Mouse (Mus musculus) ES-E14 (cell line): Measurements from ENCODE around the gene Myo5a. TPM values are rescaled to one million over a fixed set of nuclear protein-coding genes. Genes with fewer than 3 reads are reported as not detected.

Experiments used
- DNase-seq: peaks from one replicate; pipeline ENCODE4 v3.0.0-alpha.2; 2013; ENCODE audit warnings: low read depth, low spot score
- H3K27ac ChIP-seq: 2 replicates; pipeline ENCODE4 v1.5.1; 2012; ENCODE audit warnings: low read depth, mild to moderate bottlenecking, low read length, moderate library complexity, mixed read lengths; ENCODE audit not compliant: poor library complexity, insufficient read depth, severe bottlenecking
- H3K36me3 ChIP-seq: 2 replicates; pipeline ENCODE4 v1.6.1; 2012; ENCODE audit warnings: mild to moderate bottlenecking, low read length, moderate library complexity, mixed read lengths; ENCODE audit not compliant: control insufficient read depth, poor library complexity, insufficient read depth, severe bottlenecking
- H3K4me1 ChIP-seq, 2 experiments: fragments of 150-350 bp in 1 of 2; sonication (generic) in 1 of 2; 2 replicates each; pipeline ENCODE4 v1.6.1; 2012; ENCODE audit warnings: low read length in 2 of 2, mild to moderate bottlenecking in 1 of 2, mixed read lengths in 1 of 2; ENCODE audit not compliant: control insufficient read depth in 2 of 2, insufficient read depth in 2 of 2, poor library complexity in 1 of 2
- H3K4me3 ChIP-seq, 2 experiments: fragments of 150-350 bp in 1 of 2; sonication (generic) in 1 of 2; 2 replicates each; pipeline ENCODE4 v1.5.1; 2012; ENCODE audit warnings: low read length in 2 of 2, low read depth in 1 of 2, mild to moderate bottlenecking in 1 of 2, mixed read lengths in 1 of 2; ENCODE audit not compliant: insufficient read depth in 1 of 2, poor library complexity in 1 of 2, severe bottlenecking in 1 of 2
- H3K9ac ChIP-seq: 2 replicates; pipeline ENCODE4 v1.6.1; 2012; ENCODE audit warnings: low read depth, mild to moderate bottlenecking, low read length, mixed read lengths; ENCODE audit not compliant: poor library complexity, insufficient read depth, severe bottlenecking
- H3K9me3 ChIP-seq: fragments of 150-350 bp; sonication (generic); 2 replicates; pipeline ENCODE4 v1.6.1; 2012; ENCODE audit warnings: low read depth, mild to moderate bottlenecking, low read length; ENCODE audit not compliant: control insufficient read depth, insufficient read depth
- CHD2 ChIP-seq: IDR thresholded peaks from 2 replicates; pipeline ENCODE4 v1.6.1; 2014; ENCODE audit warnings: mild to moderate bottlenecking, low read depth, low read length, inconsistent platforms
- HCFC1 ChIP-seq: IDR thresholded peaks from 2 replicates; pipeline ENCODE4 v1.6.1; 2012; ENCODE audit warnings: low read length, inconsistent platforms, borderline replicate concordance; ENCODE audit not compliant: insufficient read depth
- MAFK ChIP-seq: IDR thresholded peaks from 2 replicates; pipeline ENCODE4 v1.6.1; 2014; ENCODE audit warnings: mild to moderate bottlenecking, low read depth, low read length, inconsistent platforms; ENCODE audit not compliant: insufficient read depth
- ZC3H11A ChIP-seq: IDR thresholded peaks from 2 replicates; pipeline ENCODE4 v1.6.1; 2012; ENCODE audit warnings: low read depth, mild to moderate bottlenecking, inconsistent platforms, low read length, borderline replicate concordance
- ZNF384 ChIP-seq: IDR thresholded peaks from 2 replicates; pipeline ENCODE4 v1.6.1; 2012; ENCODE audit warnings: low read depth, low read length, inconsistent platforms
- in situ Hi-C, 2 experiments: fragments of 600-800 bp; cut with MboI; formaldehyde crosslinking; loops; one replicate each; pipeline ENCODE4 v1.15.1; 2025; ENCODE audit warnings: low sequenced_read_pairs in 2 of 2, inconsistent platforms in 1 of 2; ENCODE audit not compliant: unreplicated experiment in 2 of 2
- total RNA-seq: library from RNA; depleted of rRNA; stranded (reverse); fragments of 300-350 nt; gene quantifications from 2 replicates; pipeline ENCODE4 v1.2.3, GENCODE M21; 2012

Myo5a gene
- total RNA-seq, 1 experiment: 60.2 TPM

DNA sequence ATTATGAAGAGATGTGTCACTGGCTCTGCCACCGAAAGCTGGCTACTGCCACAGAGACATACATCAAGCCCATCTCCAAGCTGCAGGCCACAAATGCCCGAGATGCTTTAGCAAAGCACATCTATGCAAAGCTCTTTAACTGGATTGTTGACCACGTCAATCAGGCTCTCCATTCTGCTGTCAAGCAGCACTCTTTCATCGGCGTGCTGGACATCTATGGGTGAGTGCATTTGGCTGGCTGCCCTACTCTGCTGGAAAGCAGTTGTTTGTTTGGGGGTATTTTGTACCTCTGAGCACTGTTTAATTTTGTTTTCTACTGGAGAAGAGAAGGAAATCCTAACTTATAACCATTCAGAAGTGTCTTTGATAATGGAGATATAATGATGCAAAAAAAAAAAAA lies 76.1 kb downstream of the Myo5a start:
- no peaks in the 10 kb centered on the region for H3K9me3 ChIP-seq
- in situ Hi-C loops: no loop called here
- no peak for TF ChIP-seq ZNF384
- no peak for TF ChIP-seq CHD2
- no peak for TF ChIP-seq MAFK
- no peak for TF ChIP-seq ZC3H11A
- TF ChIP-seq HCFC1: no peak
- no peak for DNase-seq
- no peak overlapping the region for H3K9ac ChIP-seq
- no peak overlapping the region for H3K4me3 ChIP-seq
- H3K4me1 ChIP-seq: no peaks in the 10 kb centered on the region
- H3K27ac ChIP-seq: no peak overlapping the region
- peaks cover 5% of the 10 kb centered on the region for H3K36me3 ChIP-seq

DNA sequence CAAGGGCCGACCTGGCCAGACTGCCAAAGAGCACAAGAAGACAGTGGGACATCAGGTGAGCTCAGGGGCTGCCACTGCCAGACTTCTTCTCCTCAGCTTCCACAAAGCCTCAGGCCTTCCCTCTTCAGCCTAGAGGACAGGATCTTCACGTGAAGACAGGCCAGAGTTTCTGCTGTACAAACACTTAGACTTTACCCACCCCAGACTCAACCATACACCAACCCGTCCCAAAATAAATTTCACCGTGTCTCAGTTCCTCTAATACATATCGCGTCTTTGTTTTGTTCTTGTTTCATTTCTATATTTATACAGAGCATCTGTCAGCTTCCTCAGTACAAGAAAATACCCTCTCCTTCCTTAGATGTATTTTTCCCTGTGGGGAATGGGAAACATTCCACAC lies 89.7 kb downstream of the Myo5a start:
- Histone ChIP-seq H3K9me3 (no peaks in the 10 kb centered on the region), H3K4me3 (no peak overlapping the region), H3K27ac (no peak overlapping the region), H3K9ac (no peak overlapping the region), H3K36me3 (no peaks in the 10 kb centered on the region; the same call in 1 of the 2 replicates), H3K4me1 (no peaks in the 10 kb centered on the region)
- TF ChIP-seq ZC3H11A (no peak), MAFK (no peak), CHD2 (no peak), HCFC1 (no peak), ZNF384 (no peak)
- in situ Hi-C loops: no loop called here
- no peak for DNase-seq

DNA sequence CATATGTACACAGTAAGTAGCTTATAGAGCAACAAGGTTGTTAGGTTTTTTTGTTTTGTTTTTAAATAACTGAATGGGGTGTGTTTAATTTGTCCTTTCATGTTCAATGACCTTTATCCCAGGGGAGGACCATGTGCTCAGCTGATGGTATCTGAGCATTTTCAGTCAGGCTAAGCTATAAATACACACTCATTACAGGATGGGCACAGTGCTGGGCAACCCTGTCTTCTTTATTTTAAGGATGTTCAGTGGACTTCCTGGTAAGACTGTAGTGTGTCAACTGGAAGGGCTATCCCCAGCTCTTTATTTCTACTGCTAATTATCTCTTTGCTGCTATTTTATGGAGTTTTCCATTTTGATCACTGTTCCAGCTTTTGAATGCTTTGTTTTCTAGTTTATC lies 92.8 kb downstream of the Myo5a start:
- Histone ChIP-seq H3K36me3 (peaks cover 2% of the 10 kb centered on the region; the same call in 1 of the 2 replicates), H3K27ac (no peak overlapping the region), H3K9me3 (no peaks in the 10 kb centered on the region), H3K4me3 (no peak overlapping the region), H3K4me1 (no peaks in the 10 kb centered on the region), H3K9ac (no peak overlapping the region)
- in situ Hi-C loops: no loop called here
- DNase-seq: no peak
- no peak for TF ChIP-seq ZC3H11A
- no peak for TF ChIP-seq ZNF384
- no peak for TF ChIP-seq CHD2

DNA sequence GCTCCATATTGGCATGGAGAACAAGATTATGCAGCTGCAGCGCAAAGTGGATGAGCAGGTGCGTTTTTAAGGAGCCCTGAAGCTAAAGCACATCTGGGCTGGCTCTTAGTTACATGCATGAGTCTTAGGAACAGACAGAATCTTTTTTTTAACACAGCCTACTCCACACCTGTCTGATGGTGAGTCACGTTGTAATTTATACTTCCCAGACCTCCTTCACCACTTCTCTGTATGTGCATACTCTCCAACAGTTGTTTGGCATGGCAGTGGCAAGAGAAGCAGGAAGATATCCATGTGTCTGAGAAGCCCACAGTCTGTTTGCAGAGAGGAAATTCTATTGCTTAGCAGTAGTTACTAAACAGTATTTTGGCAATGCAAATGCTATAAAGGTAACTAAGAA lies 100.9 kb downstream of the Myo5a start:
- in situ Hi-C loops: no loop called here
- H3K9me3 ChIP-seq: no peaks in the 10 kb centered on the region
- no peak for DNase-seq
- no peak overlapping the region for H3K4me3 ChIP-seq
- H3K9ac ChIP-seq: no peak overlapping the region
- no peaks in the 10 kb centered on the region for H3K4me1 ChIP-seq
- H3K36me3 ChIP-seq: peaks cover 6% of the 10 kb centered on the region
- TF ChIP-seq ZC3H11A: no peak
- no peak for TF ChIP-seq HCFC1
- no peak for TF ChIP-seq CHD2
- no peak for TF ChIP-seq ZNF384
- no peak for TF ChIP-seq MAFK
- H3K27ac ChIP-seq: no peak overlapping the region

DNA sequence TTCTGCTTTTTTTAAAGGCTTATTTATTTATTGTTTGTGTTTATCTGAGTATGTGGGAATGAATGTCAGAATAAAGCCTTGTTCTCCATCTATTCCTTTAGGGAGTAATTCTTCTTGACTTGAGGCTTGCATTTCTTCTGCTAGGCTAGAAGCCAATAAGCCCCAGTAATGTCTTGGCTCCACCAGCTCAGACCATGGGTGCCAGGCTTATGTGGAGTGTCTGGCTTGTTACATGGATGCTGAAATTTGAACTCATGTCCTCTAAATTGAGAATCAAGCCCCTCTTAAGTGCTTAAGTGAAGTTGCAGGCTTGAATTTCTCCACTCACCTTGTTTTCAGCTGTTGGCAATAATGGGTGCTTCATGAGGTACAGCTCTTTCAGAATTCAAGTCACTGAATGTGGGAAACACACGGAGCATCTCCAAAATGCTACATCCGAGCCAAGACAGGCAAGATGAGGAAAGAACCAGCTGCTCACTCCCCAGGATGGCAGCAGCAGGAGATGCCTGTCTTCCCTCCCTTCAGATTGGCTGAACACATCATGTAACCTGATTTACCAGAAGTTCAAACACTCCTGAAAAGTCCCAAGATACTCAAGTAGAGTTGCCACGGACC lies 116.9 kb downstream of the Myo5a start:
- TF ChIP-seq ZNF384 (no peak), HCFC1 (no peak), MAFK (no peak), ZC3H11A (no peak), CHD2 (no peak)
- Histone ChIP-seq H3K4me3 (no peak overlapping the region), H3K36me3 (peaks cover 5% of the 10 kb centered on the region; the same call in 1 of the 2 replicates), H3K9me3 (no peaks in the 10 kb centered on the region), H3K4me1 (no peaks in the 10 kb centered on the region), H3K9ac (no peak overlapping the region), H3K27ac (no peak overlapping the region)
- no peak for DNase-seq
- in situ Hi-C loops: no loop called here
